Mouse (Mus musculus) ES-E14 (cell line): ENCODE measurements around the gene Mansc1.

Experiments
- HCFC1 ChIP-seq: IDR thresholded peaks from 2 replicates; pipeline ENCODE4 v1.6.1; 2012; ENCODE audit warnings: low read length, inconsistent platforms, borderline replicate concordance; ENCODE audit not compliant: insufficient read depth
- MAFK ChIP-seq: IDR thresholded peaks from 2 replicates; pipeline ENCODE4 v1.6.1; 2014; ENCODE audit warnings: mild to moderate bottlenecking, low read depth, low read length, inconsistent platforms; ENCODE audit not compliant: insufficient read depth
- ZC3H11A ChIP-seq: IDR thresholded peaks from 2 replicates; pipeline ENCODE4 v1.6.1; 2012; ENCODE audit warnings: low read depth, mild to moderate bottlenecking, inconsistent platforms, low read length, borderline replicate concordance

GRCm38 (mm10) chr6:134582110-134582509 is 50.2 kb downstream of the Mansc1 start:
- no peak for TF ChIP-seq ZC3H11A
- no peak for TF ChIP-seq HCFC1
- no peak for TF ChIP-seq MAFK
